Mouse (Mus musculus): Measurements from ENCODE around the gene Myrf. TPM values are rescaled to one million over a fixed set of nuclear protein-coding genes. Genes with fewer than 3 reads are reported as not detected.

Myrf gene
- polyA plus RNA-seq, 1 experiment from 2014 or later: 9.9 TPM

GRCm38 (mm10) chr19:10277331-10277730 is 36.8 kb upstream of the Myrf start:
- H3K27ac ChIP-seq (ENCODE audit: low read length): peak overlapping the region; percentile 99
- H3K4me3 ChIP-seq (ENCODE audit: low read length): peak overlapping the region; percentile 36
- no peaks in the 10 kb centered on the region for H3K9me3 ChIP-seq (ENCODE audit: control insufficient read depth, low read length)
- peaks cover 53% of the 10 kb centered on the region for H3K4me1 ChIP-seq (ENCODE audit: control insufficient read depth, insufficient read depth, low read length)
- ATAC-seq: peak; percentile 63
- peak overlapping the region; percentile 70 for H3K9ac ChIP-seq (ENCODE audit: low read depth, low read length)
- H3K27me3 ChIP-seq (replicated peaks; ENCODE audit: control insufficient read depth, insufficient read depth, low read length): no peaks in the 10 kb centered on the region
- no peaks in the 10 kb centered on the region for H3K36me3 ChIP-seq (ENCODE audit: control insufficient read depth, insufficient read depth, low read length)
- WGBS: 18% methylated on average over 17 of the region's 17 CpGs
- H3K4me2 ChIP-seq (ENCODE audit: low read depth, low read length): peak overlapping the region; percentile 56

GRCm38 (mm10) chr19:10276483-10277144 is 36.1 kb upstream of the Myrf start:
- ATAC-seq: no peak
- H3K4me3 ChIP-seq (ENCODE audit: low read length): no peak overlapping the region; the same call in 1 of the 2 replicates
- peaks cover 57% of the 10 kb centered on the region for H3K4me1 ChIP-seq (ENCODE audit: control insufficient read depth, insufficient read depth, low read length)
- 63% methylated on average over 12 of the region's 12 CpGs for WGBS
- peak overlapping the region; percentile 56 for H3K4me2 ChIP-seq (ENCODE audit: low read depth, low read length)
- H3K9ac ChIP-seq (ENCODE audit: low read depth, low read length): peak overlapping the region; percentile 70
- no peaks in the 10 kb centered on the region for H3K36me3 ChIP-seq (ENCODE audit: control insufficient read depth, insufficient read depth, low read length)
- H3K9me3 ChIP-seq (ENCODE audit: control insufficient read depth, low read length): no peaks in the 10 kb centered on the region
- no peaks in the 10 kb centered on the region for H3K27me3 ChIP-seq (replicated peaks; ENCODE audit: control insufficient read depth, insufficient read depth, low read length)
- peak overlapping the region; percentile 99 for H3K27ac ChIP-seq (ENCODE audit: low read length)

GRCm38 (mm10) chr19:10274056-10274455 is 33.5 kb upstream of the Myrf start:
- H3K4me3 ChIP-seq (ENCODE audit: low read length): no peak overlapping the region
- H3K9me3 ChIP-seq (ENCODE audit: control insufficient read depth, low read length): no peaks in the 10 kb centered on the region
- no peak overlapping the region for H3K27ac ChIP-seq (ENCODE audit: low read length)
- peak overlapping the region; percentile 41 for H3K9ac ChIP-seq (ENCODE audit: low read depth, low read length)
- no peak overlapping the region for H3K4me2 ChIP-seq (ENCODE audit: low read depth, low read length)
- WGBS: 48% methylated on average over 5 of the region's 5 CpGs
- H3K4me1 ChIP-seq (ENCODE audit: control insufficient read depth, insufficient read depth, low read length): peaks cover 57% of the 10 kb centered on the region
- no peak for ATAC-seq
- H3K36me3 ChIP-seq (ENCODE audit: control insufficient read depth, insufficient read depth, low read length): no peaks in the 10 kb centered on the region
- no peaks in the 10 kb centered on the region for H3K27me3 ChIP-seq (replicated peaks; ENCODE audit: control insufficient read depth, insufficient read depth, low read length)

GRCm38 (mm10) chr19:10272746-10273145 is 32.2 kb upstream of the Myrf start:
- Histone ChIP-seq H3K27me3 (replicated peaks; ENCODE audit: control insufficient read depth, insufficient read depth, low read length) (no peaks in the 10 kb centered on the region), H3K27ac (ENCODE audit: low read length) (peak overlapping the region; percentile 76), H3K4me2 (ENCODE audit: low read depth, low read length) (peak overlapping the region; percentile 20; the same call in 1 of the 2 replicates), H3K4me1 (ENCODE audit: control insufficient read depth, insufficient read depth, low read length) (peaks cover 44% of the 10 kb centered on the region), H3K4me3 (ENCODE audit: low read length) (no peak overlapping the region; the same call in 1 of the 2 replicates), H3K9me3 (ENCODE audit: control insufficient read depth, low read length) (no peaks in the 10 kb centered on the region), H3K9ac (ENCODE audit: low read depth, low read length) (peak overlapping the region; percentile 58), H3K36me3 (ENCODE audit: control insufficient read depth, insufficient read depth, low read length) (no peaks in the 10 kb centered on the region)
- 24% methylated on average over 11 of the region's 11 CpGs for WGBS
- no peak for ATAC-seq

- Histone ChIP-seq H3K4me3 (ENCODE audit: low read length) (no peak overlapping the region), H3K27me3 (replicated peaks; ENCODE audit: control insufficient read depth, insufficient read depth, low read length) (no peaks in the 10 kb centered on the region), H3K36me3 (ENCODE audit: control insufficient read depth, insufficient read depth, low read length) (no peaks in the 10 kb centered on the region), H3K27ac (ENCODE audit: low read length) (no peak overlapping the region), H3K4me2 (ENCODE audit: low read depth, low read length) (no peak overlapping the region), H3K4me1 (ENCODE audit: control insufficient read depth, insufficient read depth, low read length) (peaks cover 47% of the 10 kb centered on the region), H3K9ac (ENCODE audit: low read depth, low read length) (no peak overlapping the region), H3K9me3 (ENCODE audit: control insufficient read depth, low read length) (no peaks in the 10 kb centered on the region)
- no peak for ATAC-seq
- WGBS: 92% methylated on average over 7 of the region's 7 CpGs
These were observed 31.0 kb upstream of the Myrf start for GRCm38 (mm10) chr19:10271592-10271991.

GRCm38 (mm10) chr19:10270356-10270755 is 29.8 kb upstream of the Myrf start:
- Histone ChIP-seq H3K36me3 (ENCODE audit: control insufficient read depth, insufficient read depth, low read length) (no peaks in the 10 kb centered on the region), H3K27me3 (replicated peaks; ENCODE audit: control insufficient read depth, insufficient read depth, low read length) (no peaks in the 10 kb centered on the region), H3K9me3 (ENCODE audit: control insufficient read depth, low read length) (no peaks in the 10 kb centered on the region), H3K9ac (ENCODE audit: low read depth, low read length) (0 out of 2 replicates have a peak overlapping the region, but pooled peaks have one; percentile 13), H3K27ac (ENCODE audit: low read length) (peak overlapping the region; percentile 25; the same call in 1 of the 2 replicates), H3K4me2 (ENCODE audit: low read depth, low read length) (no peak overlapping the region), H3K4me3 (ENCODE audit: low read length) (no peak overlapping the region), H3K4me1 (ENCODE audit: control insufficient read depth, insufficient read depth, low read length) (peaks cover 46% of the 10 kb centered on the region)
- 79% methylated on average over 5 of the region's 5 CpGs for WGBS
- ATAC-seq: no peak

- ATAC-seq: no peak
- H3K9ac ChIP-seq (ENCODE audit: low read depth, low read length): no peak overlapping the region
- H3K4me2 ChIP-seq (ENCODE audit: low read depth, low read length): no peak overlapping the region
- no peak overlapping the region for H3K27ac ChIP-seq (ENCODE audit: low read length)
- H3K36me3 ChIP-seq (ENCODE audit: control insufficient read depth, insufficient read depth, low read length): no peaks in the 10 kb centered on the region
- WGBS: 86% methylated on average over 15 of the region's 15 CpGs
- H3K4me1 ChIP-seq (ENCODE audit: control insufficient read depth, insufficient read depth, low read length): peaks cover 40% of the 10 kb centered on the region
- H3K27me3 ChIP-seq (replicated peaks; ENCODE audit: control insufficient read depth, insufficient read depth, low read length): no peaks in the 10 kb centered on the region
- no peaks in the 10 kb centered on the region for H3K9me3 ChIP-seq (ENCODE audit: control insufficient read depth, low read length)
- no peak overlapping the region for H3K4me3 ChIP-seq (ENCODE audit: low read length)
These were observed 28.3 kb upstream of the Myrf start for GRCm38 (mm10) chr19:10268851-10269250.

GRCm38 (mm10) chr19:10267953-10268352 is 27.4 kb upstream of the Myrf start:
- peak; percentile 83 for ATAC-seq
- H3K9me3 ChIP-seq (ENCODE audit: control insufficient read depth, low read length): no peaks in the 10 kb centered on the region
- H3K4me3 ChIP-seq (ENCODE audit: low read length): no peak overlapping the region
- no peaks in the 10 kb centered on the region for H3K27me3 ChIP-seq (replicated peaks; ENCODE audit: control insufficient read depth, insufficient read depth, low read length)
- 60% methylated on average over 10 of the region's 10 CpGs for WGBS
- peaks cover 31% of the 10 kb centered on the region for H3K4me1 ChIP-seq (ENCODE audit: control insufficient read depth, insufficient read depth, low read length)
- no peak overlapping the region for H3K9ac ChIP-seq (ENCODE audit: low read depth, low read length)
- no peak overlapping the region for H3K4me2 ChIP-seq (ENCODE audit: low read depth, low read length)
- no peak overlapping the region for H3K27ac ChIP-seq (ENCODE audit: low read length)
- no peaks in the 10 kb centered on the region for H3K36me3 ChIP-seq (ENCODE audit: control insufficient read depth, insufficient read depth, low read length)

GRCm38 (mm10) chr19:10267057-10267456 is 26.5 kb upstream of the Myrf start:
- WGBS: 42% methylated on average over 15 of the region's 15 CpGs

More at GRCm38 (mm10) chr19:10267057-10267456, 26.5 kb upstream of the Myrf start:
- Histone ChIP-seq H3K9ac (ENCODE audit: low read depth, low read length) (peak overlapping the region; percentile 49), H3K27ac (ENCODE audit: low read length) (peak overlapping the region; percentile 74), H3K27me3 (replicated peaks; ENCODE audit: control insufficient read depth, insufficient read depth, low read length) (no peaks in the 10 kb centered on the region), H3K36me3 (ENCODE audit: control insufficient read depth, insufficient read depth, low read length) (no peaks in the 10 kb centered on the region), H3K4me3 (ENCODE audit: low read length) (no peak overlapping the region), H3K4me1 (ENCODE audit: control insufficient read depth, insufficient read depth, low read length) (peaks cover 22% of the 10 kb centered on the region), H3K9me3 (ENCODE audit: control insufficient read depth, low read length) (no peaks in the 10 kb centered on the region), H3K4me2 (ENCODE audit: low read depth, low read length) (no peak overlapping the region)
- ATAC-seq: peak; percentile 6; the same call in 1 of the 2 replicates
